Mouse (Mus musculus): ENCODE measurements around the gene Mylk. TPM values are rescaled to one million over a fixed set of nuclear protein-coding genes. Genes with fewer than 3 reads are reported as not detected.

The Mylk gene
- polyA plus RNA-seq, 1 experiment from 2014 or later = 4.1 TPM

- Histone ChIP-seq H3K4me2 (no peak overlapping the region), H3K9ac (no peak overlapping the region), H3K4me1 (peaks cover 7% of the 10 kb centered on the region), H3K4me3 (no peak overlapping the region), H3K27me3 (replicated peaks) (no peaks in the 10 kb centered on the region), H3K36me3 (replicated peaks) (no peaks in the 10 kb centered on the region), H3K9me3 (no peaks in the 10 kb centered on the region), H3K27ac (no peak overlapping the region)
- WGBS = 79% methylated on average over 4 of the region's 4 CpGs
- ATAC-seq (replicated peaks) = no peak
Observed at GRCm38 (mm10) chr16:34963008-34963407, 218.0 kb downstream of the Mylk start.

- WGBS = 58% methylated on average over 5 of the region's 5 CpGs
- H3K4me2 ChIP-seq = no peak overlapping the region
- H3K4me1 ChIP-seq = no peaks in the 10 kb centered on the region
- H3K27ac ChIP-seq = no peak overlapping the region
- no peak overlapping the region for H3K4me3 ChIP-seq
- ATAC-seq (replicated peaks) = peak; percentile 24; the same call in 1 of the 2 replicates
- no peaks in the 10 kb centered on the region for H3K9me3 ChIP-seq
- no peak overlapping the region for H3K9ac ChIP-seq
- H3K36me3 ChIP-seq (replicated peaks) = no peaks in the 10 kb centered on the region
- no peaks in the 10 kb centered on the region for H3K27me3 ChIP-seq (replicated peaks)
Observed at GRCm38 (mm10) chr16:34966620-34967081, 221.6 kb downstream of the Mylk start.

GRCm38 (mm10) chr16:34967120-34967800 is 222.2 kb downstream of the Mylk start:
- Histone ChIP-seq H3K9me3 (no peaks in the 10 kb centered on the region), H3K4me2 (no peak overlapping the region), H3K27me3 (replicated peaks) (no peaks in the 10 kb centered on the region), H3K9ac (no peak overlapping the region), H3K27ac (no peak overlapping the region), H3K4me3 (no peak overlapping the region), H3K4me1 (no peaks in the 10 kb centered on the region), H3K36me3 (replicated peaks) (no peaks in the 10 kb centered on the region)
- 54% methylated on average over 10 of the region's 10 CpGs for WGBS
- peak; percentile 93 for ATAC-seq (replicated peaks)

GRCm38 (mm10) chr16:34968181-34968580 is 223.2 kb downstream of the Mylk start:
- H3K9ac ChIP-seq = no peak overlapping the region
- no peak for ATAC-seq (replicated peaks)
- H3K4me1 ChIP-seq = no peaks in the 10 kb centered on the region
- no peaks in the 10 kb centered on the region for H3K9me3 ChIP-seq
- no peak overlapping the region for H3K4me2 ChIP-seq
- 56% methylated on average over 5 of the region's 5 CpGs for WGBS
- no peak overlapping the region for H3K4me3 ChIP-seq
- no peak overlapping the region for H3K27ac ChIP-seq
- H3K27me3 ChIP-seq (replicated peaks) = no peaks in the 10 kb centered on the region
- H3K36me3 ChIP-seq (replicated peaks) = no peaks in the 10 kb centered on the region

- Histone ChIP-seq H3K9me3 (no peaks in the 10 kb centered on the region), H3K36me3 (replicated peaks) (no peaks in the 10 kb centered on the region), H3K4me2 (no peak overlapping the region), H3K4me1 (no peaks in the 10 kb centered on the region), H3K9ac (no peak overlapping the region), H3K27ac (no peak overlapping the region), H3K27me3 (replicated peaks) (no peaks in the 10 kb centered on the region), H3K4me3 (no peak overlapping the region)
- ATAC-seq (replicated peaks) = no peak
- 93% methylated on average over 12 of the region's 12 CpGs for WGBS
Observed at GRCm38 (mm10) chr16:34972471-34972870, 227.5 kb downstream of the Mylk start.

GRCm38 (mm10) chr16:34975544-34975943 is 230.5 kb downstream of the Mylk start:
- Histone ChIP-seq H3K4me3 (no peak overlapping the region), H3K9me3 (no peaks in the 10 kb centered on the region), H3K4me1 (no peaks in the 10 kb centered on the region), H3K27me3 (replicated peaks) (no peaks in the 10 kb centered on the region), H3K4me2 (no peak overlapping the region), H3K9ac (no peak overlapping the region), H3K36me3 (replicated peaks) (no peaks in the 10 kb centered on the region), H3K27ac (no peak overlapping the region)
- WGBS = 75% methylated on average over 2 of the region's 2 CpGs
- ATAC-seq (replicated peaks) = no peak

GRCm38 (mm10) chr16:34976630-34977029 is 231.6 kb downstream of the Mylk start:
- Histone ChIP-seq H3K36me3 (replicated peaks) (no peaks in the 10 kb centered on the region), H3K9me3 (no peaks in the 10 kb centered on the region), H3K4me1 (no peaks in the 10 kb centered on the region), H3K27ac (no peak overlapping the region), H3K4me3 (no peak overlapping the region), H3K4me2 (no peak overlapping the region), H3K9ac (no peak overlapping the region), H3K27me3 (replicated peaks) (no peaks in the 10 kb centered on the region)
- ATAC-seq (replicated peaks) = no peak
- 79% methylated on average over 13 of the region's 13 CpGs for WGBS

GRCm38 (mm10) chr16:34978018-34978417 is 233.0 kb downstream of the Mylk start:
- no peak overlapping the region for H3K4me3 ChIP-seq
- H3K4me2 ChIP-seq = no peak overlapping the region
- ATAC-seq (replicated peaks) = no peak
- no peaks in the 10 kb centered on the region for H3K27me3 ChIP-seq (replicated peaks)
- H3K4me1 ChIP-seq = no peaks in the 10 kb centered on the region
- no peaks in the 10 kb centered on the region for H3K9me3 ChIP-seq
- H3K36me3 ChIP-seq (replicated peaks) = no peaks in the 10 kb centered on the region
- H3K9ac ChIP-seq = no peak overlapping the region
- WGBS = 94% methylated on average over 7 of the region's 7 CpGs
- H3K27ac ChIP-seq = no peak overlapping the region

- no peaks in the 10 kb centered on the region for H3K9me3 ChIP-seq
- no peak overlapping the region for H3K4me2 ChIP-seq
- H3K4me3 ChIP-seq = no peak overlapping the region
- no peak overlapping the region for H3K27ac ChIP-seq
- peak; percentile 42; the same call in 1 of the 2 replicates for ATAC-seq (replicated peaks)
- H3K27me3 ChIP-seq (replicated peaks) = no peaks in the 10 kb centered on the region
- 75% methylated on average over 7 of the region's 7 CpGs for WGBS
- H3K9ac ChIP-seq = no peak overlapping the region
- H3K36me3 ChIP-seq (replicated peaks) = no peaks in the 10 kb centered on the region
- no peaks in the 10 kb centered on the region; the same call in 1 of the 2 replicates for H3K4me1 ChIP-seq
Observed at GRCm38 (mm10) chr16:34981009-34981408, 236.0 kb downstream of the Mylk start.

- ATAC-seq (replicated peaks) = no peak
- Histone ChIP-seq H3K4me2 (no peak overlapping the region), H3K36me3 (replicated peaks) (no peaks in the 10 kb centered on the region), H3K27me3 (replicated peaks) (no peaks in the 10 kb centered on the region), H3K9me3 (no peaks in the 10 kb centered on the region), H3K4me1 (no peaks in the 10 kb centered on the region; the same call in 1 of the 2 replicates), H3K4me3 (no peak overlapping the region), H3K9ac (no peak overlapping the region), H3K27ac (no peak overlapping the region)
- WGBS = 53% methylated on average over 11 of the region's 11 CpGs
Observed at GRCm38 (mm10) chr16:34984203-34985030, 239.4 kb downstream of the Mylk start.

- Histone ChIP-seq H3K9me3 (no peaks in the 10 kb centered on the region), H3K9ac (no peak overlapping the region), H3K27me3 (replicated peaks) (no peaks in the 10 kb centered on the region), H3K27ac (no peak overlapping the region), H3K36me3 (replicated peaks) (no peaks in the 10 kb centered on the region), H3K4me2 (no peak overlapping the region), H3K4me3 (no peak overlapping the region), H3K4me1 (no peaks in the 10 kb centered on the region; the same call in 1 of the 2 replicates)
- no peak for ATAC-seq (replicated peaks)
- WGBS = 85% methylated on average over 2 of the region's 2 CpGs
Observed at GRCm38 (mm10) chr16:34985031-34985346, 240.0 kb downstream of the Mylk start.

GRCm38 (mm10) chr16:34986211-34986825 is 241.3 kb downstream of the Mylk start:
- Histone ChIP-seq H3K36me3 (replicated peaks) (no peaks in the 10 kb centered on the region), H3K4me2 (no peak overlapping the region), H3K9me3 (no peaks in the 10 kb centered on the region), H3K27me3 (replicated peaks) (no peaks in the 10 kb centered on the region), H3K4me1 (no peaks in the 10 kb centered on the region; the same call in 1 of the 2 replicates), H3K27ac (no peak overlapping the region), H3K4me3 (no peak overlapping the region), H3K9ac (no peak overlapping the region)
- 94% methylated on average over 13 of the region's 13 CpGs for WGBS
- no peak for ATAC-seq (replicated peaks)

Measured in midbrain, embryonic 15.5 days (tissue).